Mouse (Mus musculus) granulocyte monocyte progenitor cell, adult 5-6 weeks (primary cell): ENCODE results near the gene Kcnj6. TPM values are rescaled to one million over a fixed set of nuclear protein-coding genes. Genes with fewer than 3 reads are reported as not detected.

Source experiments
- ATAC-seq: replicated peaks from 2 replicates; pipeline ENCODE4 v1.8.0; 2016; ENCODE audit warnings: mild to moderate bottlenecking, moderate TSS enrichment, inconsistent platforms; ENCODE audit not compliant: poor library complexity, severe bottlenecking
- total RNA-seq, 2 experiments: library from RNA; stranded (forward) in 1 of 2; stranded (reverse) in 1 of 2; fragments of 200-712, 200-1000 nt in 1 of 2; fragments of >200 nt in 1 of 2; fragmentation: Nextera tagmentation in 1 of 2; gene quantifications; 2 replicates each; pipeline ENCODE4 v1.2.3; 2014 to 2017

Gene Kcnj6
- total RNA-seq, 2 experiments from 2014 or later = not detected

GRCm38 (mm10) chr16:94788165-94788564 lies 209.3 kb downstream of the Kcnj6 start:
- ATAC-seq = peak; percentile 45; the same call in 1 of the 2 replicates

GRCm38 (mm10) chr16:94785873-94786272 lies 211.6 kb downstream of the Kcnj6 start:
- no peak for ATAC-seq

- ATAC-seq = no peak
Observed at GRCm38 (mm10) chr16:94783696-94784095, 213.8 kb downstream of the Kcnj6 start.

GRCm38 (mm10) chr16:94782110-94782946 lies 215.2 kb downstream of the Kcnj6 start:
- no peak for ATAC-seq

- ATAC-seq = peak; percentile 99
Observed at GRCm38 (mm10) chr16:94773928-94774327, 223.6 kb downstream of the Kcnj6 start.

GRCm38 (mm10) chr16:94767606-94768005 lies 229.9 kb downstream of the Kcnj6 start:
- ATAC-seq = no peak

GRCm38 (mm10) chr16:94765129-94765528 lies 232.4 kb downstream of the Kcnj6 start:
- ATAC-seq = no peak

GRCm38 (mm10) chr16:94760732-94761131 lies 236.8 kb downstream of the Kcnj6 start:
- peak; percentile 40 for ATAC-seq

- no peak for ATAC-seq
Observed at GRCm38 (mm10) chr16:94759761-94760160, 237.7 kb downstream of the Kcnj6 start.

- no peak for ATAC-seq
Observed at GRCm38 (mm10) chr16:94758606-94759005, 238.9 kb downstream of the Kcnj6 start.

- ATAC-seq = no peak
Observed at GRCm38 (mm10) chr16:94756352-94756751, 241.1 kb downstream of the Kcnj6 start.

GRCm38 (mm10) chr16:94753453-94753852 lies 244.0 kb downstream of the Kcnj6 start:
- no peak for ATAC-seq

GRCm38 (mm10) chr16:94752781-94753180 lies 244.7 kb downstream of the Kcnj6 start:
- no peak for ATAC-seq

GRCm38 (mm10) chr16:94745016-94745415 lies 252.5 kb downstream of the Kcnj6 start:
- ATAC-seq = no peak

GRCm38 (mm10) chr16:94743853-94744501 lies 253.5 kb downstream of the Kcnj6 start:
- ATAC-seq = peak; percentile 89

- ATAC-seq = no peak
Observed at GRCm38 (mm10) chr16:94737359-94737687, 260.2 kb downstream of the Kcnj6 start.

GRCm38 (mm10) chr16:94736462-94737358 lies 260.8 kb downstream of the Kcnj6 start:
- no peak for ATAC-seq

GRCm38 (mm10) chr16:94735472-94735871 lies 262.0 kb downstream of the Kcnj6 start:
- no peak for ATAC-seq

GRCm38 (mm10) chr16:94731027-94731426 lies 266.5 kb downstream of the Kcnj6 start:
- no peak for ATAC-seq

- ATAC-seq = no peak
Observed at GRCm38 (mm10) chr16:94729236-94729635, 268.3 kb downstream of the Kcnj6 start.

- peak; percentile 64 for ATAC-seq
Observed at GRCm38 (mm10) chr16:94724747-94725211, 272.7 kb downstream of the Kcnj6 start.
